Mouse (Mus musculus) hindbrain, postnatal 0 days (tissue): ENCODE data around the gene Slc25a10. TPM values are rescaled to one million over a fixed set of nuclear protein-coding genes. Genes with fewer than 3 reads are reported as not detected.

Experiments
- ATAC-seq: fragments of 200-750 bp; cut with Nextera tagmentation; 2 replicates; pipeline ENCODE4 v1.8.0; 2017; ENCODE audit warnings: mild to moderate bottlenecking, moderate TSS enrichment, moderate library complexity
- DNase-seq: peaks from one replicate; pipeline ENCODE4 v3.0.0-alpha.2; 2015; ENCODE audit warnings: low spot score
- H3K27ac ChIP-seq: fragments of 300-500 bp; sonication (generic); 2 replicates; pipeline ENCODE4 v1.5.1; 2014; ENCODE audit warnings: mild to moderate bottlenecking
- H3K27me3 ChIP-seq: fragments of 300-500 bp; sonication (generic); 2 replicates; pipeline ENCODE4 v1.6.1; 2014; ENCODE audit warnings: low read length, mixed read lengths; ENCODE audit not compliant: insufficient read depth
- H3K36me3 ChIP-seq: fragments of 300-500 bp; sonication (generic); 2 replicates; pipeline ENCODE4 v1.6.1; 2014; ENCODE audit warnings: low read length, mixed read lengths; ENCODE audit not compliant: insufficient read depth
- H3K4me1 ChIP-seq: fragments of 300-500 bp; sonication (generic); 2 replicates; pipeline ENCODE4 v1.6.1; 2014; ENCODE audit warnings: antibody characterized with exemption, low read length, mixed read lengths; ENCODE audit not compliant: insufficient read depth
- H3K4me2 ChIP-seq: fragments of 300-500 bp; sonication (generic); 2 replicates; pipeline ENCODE4 v1.6.1; 2014; ENCODE audit warnings: low read depth, mild to moderate bottlenecking, low read length, moderate library complexity, mixed read lengths
- H3K4me3 ChIP-seq: fragments of 300-500 bp; sonication (generic); 2 replicates; pipeline ENCODE4 v1.5.1; 2014; ENCODE audit warnings: low read length
- H3K9ac ChIP-seq: fragments of 300-500 bp; sonication (generic); replicated peaks from 2 replicates; pipeline ENCODE4 v1.6.1; 2014; ENCODE audit warnings: mild to moderate bottlenecking, low read length, moderate library complexity, mixed read lengths
- H3K9me3 ChIP-seq: fragments of 300-500 bp; sonication (generic); 2 replicates; pipeline ENCODE4 v1.6.1; 2016; ENCODE audit warnings: low read length, mixed read lengths
- CTCF ChIP-seq: IDR thresholded peaks from 2 replicates; pipeline ENCODE4 v1.5.1; 2016; ENCODE audit warnings: antibody characterized with exemption, control low read depth, low read depth
- WGBS: fragments of 180-500 bp; shearing (Covaris S2); extraction: QIAGEN DNeasy Blood & Tissue Kit; methylation state at CpG from one replicate; pipeline ENCODE4 v1.1.7; 2014; 5-methylcytosine and 5-hydroxymethylcytosine counted together
- polyA plus RNA-seq: library from polyadenylated mRNA; unstranded; fragments of >200 nt; fragmentation: Nextera tagmentation; extraction: Ambion mirVana; gene quantifications from 2 replicates; pipeline ENCODE4 v1.2.1, GENCODE M21; 2015
- total RNA-seq: library from RNA; depleted of rRNA; stranded (reverse); fragments of >200 nt; gene quantifications from 2 replicates; pipeline ENCODE4 v1.2.3, GENCODE M21; 2014; rRNA removed

The Slc25a10 gene
- total RNA-seq, result 41.3 and 52.5 TPM in 2 replicates
- 28.0 and 28.8 TPM in 2 replicates for polyA plus RNA-seq

GRCm38 (mm10) chr11:120491317-120492023 is at the start of gene Slc25a10:
Gene Slc25a10 (plus strand): TSS chr11:120491840.
- Histone ChIP-seq H3K4me1 (peaks cover 19% of the 10 kb centered on the region), H3K9me3 (no peaks in the 10 kb centered on the region), H3K4me2 (peak within 1 kb of the TSS; percentile 77), H3K4me3 (peak within 1 kb of the TSS; percentile 63), H3K9ac (peak within 1 kb of the TSS; percentile 59), H3K27me3 (no peaks in the 10 kb centered on the region), H3K27ac (peak within 1 kb of the TSS; percentile 76), H3K36me3 (peaks cover 35% of the 10 kb centered on the region)
- WGBS, result under 1% methylated on average over 35 of the region's 35 CpGs
- no peak for TF ChIP-seq CTCF
- peak; percentile 95 for DNase-seq
- peak; percentile 89 for ATAC-seq

GRCm38 (mm10) chr11:120442344-120442743 is 49.3 kb upstream of the Slc25a10 start, which contains the start of gene Tspan10:
Gene Tspan10 (plus strand): TSS chr11:120442644.
- 88% methylated on average over 3 of the region's 3 CpGs for WGBS
- no peak for ATAC-seq

GRCm38 (mm10) chr11:120442765-120443280 is 48.8 kb upstream of the Slc25a10 start:
- no peak for TF ChIP-seq CTCF
- Histone ChIP-seq H3K9me3 (no peaks in the 10 kb centered on the region), H3K27ac (no peak overlapping the region), H3K9ac (no peak overlapping the region), H3K4me3 (no peak overlapping the region), H3K4me1 (no peaks in the 10 kb centered on the region), H3K4me2 (no peak overlapping the region), H3K36me3 (no peaks in the 10 kb centered on the region), H3K27me3 (no peaks in the 10 kb centered on the region)
- ATAC-seq, result no peak
- DNase-seq, result no peak
- WGBS, result 88% methylated on average over 3 of the region's 3 CpGs

More at GRCm38 (mm10) chr11:120442344-120442743, 49.3 kb upstream of the Slc25a10 start, which contains the start of gene Tspan10:
- H3K36me3 ChIP-seq, result no peaks in the 10 kb centered on the region
- no peaks in the 10 kb centered on the region for H3K27me3 ChIP-seq
- DNase-seq, result no peak
- TF ChIP-seq CTCF, result no peak
- H3K4me1 ChIP-seq, result no peaks in the 10 kb centered on the region
- H3K4me2 ChIP-seq, result no peak within 1 kb of the TSS
- H3K4me3 ChIP-seq, result no peak within 1 kb of the TSS
- no peak within 1 kb of the TSS for H3K27ac ChIP-seq
- H3K9me3 ChIP-seq, result no peaks in the 10 kb centered on the region
- no peak within 1 kb of the TSS for H3K9ac ChIP-seq

GRCm38 (mm10) chr11:120444106-120444505 is 47.5 kb upstream of the Slc25a10 start:
- Histone ChIP-seq H3K9ac (no peak overlapping the region), H3K4me3 (no peak overlapping the region), H3K4me2 (no peak overlapping the region), H3K27me3 (no peaks in the 10 kb centered on the region), H3K36me3 (no peaks in the 10 kb centered on the region), H3K9me3 (no peaks in the 10 kb centered on the region), H3K4me1 (no peaks in the 10 kb centered on the region), H3K27ac (no peak overlapping the region)
- no peak for ATAC-seq
- TF ChIP-seq CTCF, result no peak
- WGBS, result 75% methylated on average over 6 of the region's 6 CpGs
- DNase-seq, result no peak

- DNase-seq (no peak), ATAC-seq (no peak)
- Histone ChIP-seq H3K4me1 (no peaks in the 10 kb centered on the region), H3K27ac (no peak overlapping the region), H3K4me3 (no peak overlapping the region), H3K9me3 (no peaks in the 10 kb centered on the region), H3K27me3 (no peaks in the 10 kb centered on the region), H3K4me2 (no peak overlapping the region), H3K9ac (no peak overlapping the region), H3K36me3 (no peaks in the 10 kb centered on the region)
- TF ChIP-seq CTCF, result no peak
- 78% methylated on average over 3 of the region's 3 CpGs for WGBS
Observed at GRCm38 (mm10) chr11:120445475-120445874, 46.2 kb upstream of the Slc25a10 start.

- ATAC-seq (no peak), DNase-seq (no peak)
- TF ChIP-seq CTCF, result no peak
- Histone ChIP-seq H3K4me3 (no peak overlapping the region), H3K9me3 (no peaks in the 10 kb centered on the region), H3K27ac (no peak overlapping the region), H3K9ac (no peak overlapping the region), H3K36me3 (no peaks in the 10 kb centered on the region), H3K27me3 (no peaks in the 10 kb centered on the region), H3K4me1 (no peaks in the 10 kb centered on the region), H3K4me2 (no peak overlapping the region)
- 84% methylated on average over 7 of the region's 7 CpGs for WGBS
Observed at GRCm38 (mm10) chr11:120447179-120447578, 44.5 kb upstream of the Slc25a10 start.

- Histone ChIP-seq H3K36me3 (no peaks in the 10 kb centered on the region), H3K4me1 (0 out of 2 replicates have a peak, but pooled peaks cover 4% of the 10 kb centered on the region), H3K27me3 (no peaks in the 10 kb centered on the region), H3K4me3 (no peak overlapping the region), H3K9ac (no peak overlapping the region), H3K9me3 (no peaks in the 10 kb centered on the region), H3K27ac (no peak overlapping the region), H3K4me2 (no peak overlapping the region)
- ATAC-seq (no peak), DNase-seq (no peak)
- TF ChIP-seq CTCF, result no peak
- WGBS, result 68% methylated on average over 3 of the region's 3 CpGs
Observed at GRCm38 (mm10) chr11:120452246-120452645, 39.4 kb upstream of the Slc25a10 start.
